Mouse (Mus musculus) frontal cortex, postnatal 25 days (tissue): ENCODE data around the gene Mboat2.

Experiments used
- DNase-seq, 2 experiments: peaks; one replicate each; pipeline ENCODE4 v3.0.0; 2022; ENCODE audit warnings: low spot score in 2 of 2

Mboat2 gene

GRCm38 (mm10) chr12:24899636-24900035, 69.0 kb downstream of the Mboat2 start:
- DNase-seq = no peak

DNA sequence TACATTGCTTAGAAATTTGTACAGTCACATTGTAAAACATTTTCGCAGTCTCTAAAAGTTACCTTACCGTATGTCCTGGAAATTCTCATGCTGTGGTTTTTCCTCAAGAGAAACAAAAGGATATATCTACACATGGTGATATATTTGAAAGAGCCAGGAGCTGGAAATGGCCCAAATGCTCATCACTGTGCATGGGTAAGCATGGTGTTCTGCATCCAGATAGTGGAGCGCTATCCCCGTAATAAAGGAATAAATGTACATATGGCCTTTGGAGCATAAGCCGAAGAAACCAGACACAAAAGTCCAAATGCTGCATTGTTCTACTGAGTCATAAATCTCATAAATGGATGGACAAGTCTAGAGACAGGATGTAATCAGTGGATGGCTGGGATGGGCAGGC, 72.1 kb downstream of the Mboat2 start:
- DNase-seq = no peak

DNA sequence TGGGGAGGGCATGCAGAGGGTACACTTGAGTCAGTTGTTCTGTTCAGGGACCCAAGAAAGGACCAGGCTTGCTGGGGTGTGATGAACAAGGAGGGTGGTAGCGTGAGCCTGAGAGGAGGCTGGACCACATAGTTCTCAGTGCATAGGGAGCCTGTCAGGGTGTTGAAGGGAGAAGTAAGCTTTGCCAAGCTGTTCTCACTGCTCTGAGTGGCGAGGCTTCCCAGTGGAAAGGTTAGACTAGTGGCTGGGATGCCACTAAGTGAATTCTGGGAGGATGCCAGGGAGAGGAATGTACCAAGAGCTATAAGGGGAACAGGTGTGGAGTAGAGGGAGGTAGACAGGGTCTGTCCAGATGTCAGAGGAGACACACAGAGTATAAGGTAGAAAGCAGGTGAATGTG, 77.2 kb downstream of the Mboat2 start:
- no peak for DNase-seq

DNA sequence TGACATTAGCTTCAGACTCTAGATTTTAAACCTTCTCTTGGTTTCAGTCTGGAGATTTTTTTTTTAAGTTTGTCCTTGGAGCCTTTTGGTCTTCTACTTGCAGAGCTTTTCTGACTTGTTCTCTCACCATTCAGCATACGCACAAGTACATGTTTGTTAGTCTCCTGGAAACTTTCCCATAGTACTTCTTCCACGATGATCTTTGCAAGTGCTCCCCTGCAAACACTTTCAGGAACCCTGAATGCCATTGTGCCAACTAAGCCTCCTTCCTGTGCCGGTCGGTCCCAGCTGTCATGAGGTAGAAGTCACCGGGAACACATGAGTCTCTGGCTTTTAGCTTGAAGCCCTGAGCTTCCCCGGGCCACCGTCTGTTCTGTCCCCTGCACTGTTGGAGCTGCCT, 79.0 kb downstream of the Mboat2 start:
- no peak for DNase-seq

- no peak for DNase-seq
These were observed 81.5 kb downstream of the Mboat2 start for GRCm38 (mm10) chr12:24912174-24912573.

DNA sequence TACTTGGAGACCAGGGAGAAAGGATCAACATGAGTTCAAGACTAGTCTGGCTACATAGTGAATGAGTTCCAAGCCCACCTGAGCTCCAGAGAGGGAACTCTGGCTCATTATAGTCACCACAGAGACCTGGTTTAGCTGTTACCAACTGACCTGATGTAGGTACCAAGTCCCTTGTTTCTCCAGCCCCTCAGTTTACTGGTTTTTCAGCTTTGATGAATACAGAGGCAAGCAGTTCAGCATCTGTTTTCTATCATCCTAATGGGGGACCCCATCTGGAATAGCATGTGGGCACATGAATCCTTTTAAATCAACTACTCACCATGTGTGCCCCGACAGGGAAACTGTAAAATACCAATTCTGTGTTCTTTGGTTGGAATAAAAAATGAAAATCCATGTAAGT, 82.2 kb downstream of the Mboat2 start:
- no peak for DNase-seq

GRCm38 (mm10) chr12:24918575-24919262, 88.0 kb downstream of the Mboat2 start:
- DNase-seq = no peak

DNA sequence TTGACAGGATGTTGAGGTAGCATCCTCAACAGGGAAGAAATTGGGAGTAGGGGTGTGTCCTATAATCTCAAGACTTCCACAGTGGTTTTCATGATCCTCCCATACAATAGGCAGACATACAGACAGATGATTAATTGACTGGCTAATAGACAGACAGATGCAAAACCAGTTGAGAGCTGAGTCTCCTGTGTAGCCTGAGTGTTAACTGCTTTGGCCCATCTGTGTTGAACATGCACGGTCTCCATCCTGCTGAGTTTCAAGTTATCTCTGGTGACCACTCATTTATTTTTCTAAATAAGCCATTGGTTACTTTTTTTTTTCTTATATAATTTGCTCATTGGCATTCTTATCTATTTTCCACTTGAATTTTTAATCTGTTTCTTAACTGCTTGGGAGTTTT, 90.2 kb downstream of the Mboat2 start:
- no peak for DNase-seq

DNA sequence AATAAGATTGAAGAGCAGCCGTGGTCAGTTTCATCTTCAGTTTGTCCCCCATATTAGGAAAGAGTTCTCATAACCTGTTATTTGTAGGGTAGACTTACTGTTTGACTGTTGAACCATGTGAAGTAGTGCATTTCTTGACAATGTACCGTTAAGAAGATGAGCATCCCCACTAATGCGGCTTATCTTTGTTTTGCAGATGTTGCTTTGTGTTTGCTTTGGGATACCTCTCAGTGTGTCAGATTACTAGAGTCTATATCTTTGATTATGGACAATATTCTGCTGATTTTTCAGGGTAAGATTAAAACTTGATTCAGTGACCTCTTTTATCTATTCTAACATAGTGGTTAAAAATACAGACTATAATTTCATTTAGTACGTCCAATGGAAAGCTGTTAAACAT, 93.3 kb downstream of the Mboat2 start:
- no peak for DNase-seq

DNA sequence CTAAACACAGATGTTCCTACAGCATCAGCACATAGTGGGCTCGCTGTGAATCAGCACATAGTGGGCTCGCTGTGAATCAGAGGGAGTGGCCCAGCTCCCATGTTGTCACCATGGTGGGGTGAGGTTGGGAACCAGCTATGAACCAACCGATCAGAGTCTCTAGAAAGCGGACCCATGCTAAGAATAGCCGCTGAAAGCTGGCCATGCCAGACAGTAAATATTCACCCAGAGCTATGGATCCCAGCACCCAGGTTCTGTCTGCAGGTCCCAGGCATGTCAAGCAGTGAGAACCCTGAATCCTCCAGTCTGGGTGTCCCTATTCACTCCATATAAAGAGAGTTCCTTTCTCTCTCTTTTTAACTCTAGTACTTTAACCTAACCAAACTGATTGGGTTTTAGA, 94.6 kb downstream of the Mboat2 start:
- no peak for DNase-seq

DNA sequence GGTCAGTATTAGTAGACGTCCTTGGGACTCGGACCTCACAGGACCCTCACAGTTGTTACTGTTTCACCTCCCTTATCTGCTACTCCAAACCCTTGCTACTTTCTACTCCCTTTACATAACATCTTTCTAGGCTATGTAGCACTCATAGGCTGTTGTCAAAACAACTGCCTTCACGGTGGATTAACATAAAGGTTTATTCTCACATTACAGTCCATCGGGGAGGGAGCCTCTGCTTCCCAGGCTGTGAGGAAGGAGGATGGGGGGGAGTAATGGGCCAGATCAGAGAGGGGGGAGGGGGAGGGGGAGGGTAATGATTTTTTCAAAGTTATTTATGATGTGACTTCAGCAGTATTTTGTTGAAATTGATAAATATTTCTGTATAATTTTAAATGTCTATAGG, 95.0 kb downstream of the Mboat2 start:
- no peak for DNase-seq

GRCm38 (mm10) chr12:24928051-24928748, 97.5 kb downstream of the Mboat2 start:
- peak; percentile 53 to 54 for DNase-seq

- no peak for DNase-seq
These were observed 98.4 kb downstream of the Mboat2 start for GRCm38 (mm10) chr12:24929043-24929442.

DNA sequence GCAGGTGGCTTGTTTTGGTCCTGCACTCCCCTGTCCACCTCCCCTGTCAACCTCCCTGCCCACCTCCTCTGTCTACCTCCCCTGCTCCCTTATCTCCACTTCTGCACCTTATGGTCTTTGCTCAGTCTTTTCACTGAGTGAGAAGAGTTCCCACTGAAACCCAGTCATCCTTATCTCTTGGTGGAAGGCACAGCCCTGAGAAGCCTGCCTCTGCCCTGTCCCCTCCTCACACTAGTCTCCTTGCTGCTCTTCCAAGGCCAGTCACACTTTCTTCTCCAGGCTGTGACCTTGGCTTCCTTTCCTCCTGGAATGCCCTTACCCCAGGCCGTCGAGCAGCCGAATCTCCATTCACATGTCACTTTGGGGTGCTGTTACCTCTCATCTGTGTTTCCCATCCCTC, 100.1 kb downstream of the Mboat2 start:
- no peak for DNase-seq

- DNase-seq = no peak
These were observed 101.4 kb downstream of the Mboat2 start for GRCm38 (mm10) chr12:24932120-24932519.

DNA sequence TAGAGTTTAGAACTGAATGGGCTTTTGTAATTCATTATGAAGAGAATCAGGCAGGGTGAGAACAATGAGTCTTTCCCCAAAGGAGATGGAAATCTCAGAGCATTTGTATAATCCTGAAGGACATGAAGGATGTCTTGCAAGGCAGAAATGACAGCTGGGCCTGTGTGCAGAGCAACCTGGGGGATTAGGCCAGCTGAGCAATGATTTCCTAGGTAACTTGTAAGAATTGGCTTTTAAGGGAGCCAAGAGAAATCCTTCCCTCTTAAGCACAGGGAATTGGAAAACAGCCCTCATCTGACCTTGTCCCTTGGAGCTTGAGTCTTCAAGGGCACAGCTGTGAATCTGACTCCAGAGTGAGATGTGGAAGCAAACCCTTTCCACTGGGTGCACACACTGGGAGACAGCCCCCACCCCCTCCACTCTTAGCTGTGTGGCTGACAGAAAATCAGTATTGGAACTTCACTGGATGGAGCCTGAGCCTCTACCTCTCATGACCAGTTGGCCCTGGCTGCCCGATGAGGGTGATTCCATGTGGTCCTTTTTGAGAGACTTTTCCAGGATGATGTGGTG, 102.6 kb downstream of the Mboat2 start:
- no peak for DNase-seq

DNA sequence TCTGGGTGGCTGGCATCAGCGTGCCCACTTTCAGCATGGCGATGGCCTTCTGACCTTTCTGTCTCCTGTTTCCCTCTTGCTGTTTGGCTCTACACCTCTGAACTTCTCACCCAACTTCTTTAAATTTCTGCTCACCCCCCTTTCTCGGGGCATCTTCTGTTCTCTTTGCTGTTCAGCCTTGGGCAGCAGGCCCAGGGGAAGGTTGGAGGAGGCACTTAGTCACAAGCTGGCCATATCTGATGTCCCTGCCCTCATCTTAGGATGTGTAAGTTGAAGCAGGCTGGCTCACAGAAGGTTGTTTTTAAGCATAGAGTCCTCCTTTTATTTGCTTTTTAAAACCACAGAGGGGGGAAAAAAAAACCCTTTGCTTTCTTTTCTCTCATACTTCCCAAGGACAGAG, 103.3 kb downstream of the Mboat2 start:
- DNase-seq = no peak

DNA sequence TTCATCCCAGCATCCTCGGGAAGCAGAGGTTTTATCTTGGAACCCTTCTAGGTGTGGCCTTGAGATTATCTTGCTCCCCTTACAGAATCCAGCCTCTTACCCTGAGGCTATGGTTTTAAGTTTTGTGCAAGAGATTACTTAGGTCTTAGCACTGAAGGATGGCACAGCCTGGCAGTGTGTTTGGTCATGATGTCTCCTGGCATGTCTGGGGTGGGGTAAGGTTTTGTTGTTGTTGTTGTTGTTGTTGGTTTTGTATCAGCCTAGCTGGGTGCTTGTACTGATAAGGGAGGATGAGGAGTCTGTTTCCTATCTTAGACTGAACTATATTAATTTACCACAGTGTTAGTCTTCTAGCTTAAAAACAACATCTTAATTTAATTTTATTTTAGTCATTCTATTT, 105.6 kb downstream of the Mboat2 start:
- DNase-seq = no peak

- DNase-seq = no peak
These were observed 108.7 kb downstream of the Mboat2 start for GRCm38 (mm10) chr12:24939372-24939771.

- DNase-seq = no peak
These were observed 112.1 kb downstream of the Mboat2 start for GRCm38 (mm10) chr12:24942619-24943287.

DNA sequence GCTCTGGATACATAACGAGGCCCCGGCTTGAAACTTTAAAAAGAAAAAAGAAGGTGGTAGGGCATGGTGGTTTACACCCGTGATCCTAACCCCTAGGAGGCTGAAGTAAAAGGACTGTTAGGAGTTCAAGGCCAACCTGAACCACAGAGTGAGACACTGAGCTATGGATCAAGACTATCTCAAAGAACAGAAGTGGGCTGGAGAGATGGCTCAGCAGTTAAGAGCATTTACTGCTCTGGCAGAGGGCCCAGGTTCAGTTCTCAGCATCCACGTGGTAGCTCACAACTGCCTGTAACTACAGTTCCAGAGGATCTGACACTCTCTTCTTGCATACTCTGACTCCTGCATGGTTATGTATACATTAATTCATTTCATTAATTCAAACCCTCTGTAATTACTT, 112.7 kb downstream of the Mboat2 start:
- DNase-seq = no peak

DNA sequence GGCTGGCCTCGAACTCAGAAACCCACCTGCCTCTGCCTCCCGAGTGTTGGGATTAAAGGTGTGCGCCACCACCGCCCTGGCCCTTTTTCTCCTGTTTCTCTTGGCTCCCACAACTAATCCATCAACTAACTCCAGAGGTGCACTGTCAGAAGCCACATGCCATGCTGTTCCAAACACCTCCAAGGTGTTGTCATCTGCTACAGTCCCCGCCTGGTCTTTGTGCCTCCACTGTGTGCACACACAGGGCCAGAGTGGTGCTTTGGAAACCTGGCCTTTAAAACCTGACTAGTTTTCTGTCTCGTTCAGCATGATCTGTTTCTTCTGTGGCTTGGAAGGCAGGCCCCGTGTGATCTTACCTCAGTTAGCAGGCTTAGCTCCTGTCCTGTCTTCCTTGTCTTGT, 113.9 kb downstream of the Mboat2 start:
- DNase-seq = no peak

- no peak for DNase-seq
These were observed 116.4 kb downstream of the Mboat2 start for GRCm38 (mm10) chr12:24947065-24947464.
